ENCODE assay signal across 19 mouse cellular contexts in genomic region chr10:82685440-82685839, GRCm38 (mm10). TPM values are rescaled to one million over a fixed set of nuclear protein-coding genes. Genes with fewer than 3 reads are reported as not detected.
A peak's percentile ranks its signal among the peaks of the same experiment; 100 is the strongest.
DNase-seq lines count a peak whose midpoint lies in the region; ATAC-seq and TF ChIP-seq lines count a peak whose summit lies in the region.
"Had no signal": no experiment of that assay in that cellular context is flagged by ENCODE, and none has a peak within 500 bp of the region (broad histone marks: within the 10 kb centered on the region; RNA-seq: fewer than 3 reads in every experiment).

No protein-coding gene starts in this region.

- H3K9me3 ChIP-seq in G1E (replicated peaks) = peaks cover 7% of the 10 kb centered on the region
- no peaks in the 10 kb centered on the region for H3K9me3 ChIP-seq in MEL (replicated peaks; ENCODE audit: insufficient read depth, low read length)
- no peaks in the 10 kb centered on the region for H3K9me3 ChIP-seq in liver, embryonic 12.5 days (replicated peaks)
- no peaks in the 10 kb centered on the region for H3K9me3 ChIP-seq in liver, embryonic 16.5 days (replicated peaks; ENCODE audit: control insufficient read depth, low read length)
- H3K9me3 ChIP-seq: embryonic facial prominence, embryonic 12.5 days; forebrain, embryonic 13.5 days; heart, embryonic 10.5 days; hindbrain, embryonic 13.5 days had no signal

- H3K4me2 ChIP-seq in liver, embryonic 12.5 days = no peak overlapping the region
- no peak overlapping the region for H3K4me2 ChIP-seq in liver, embryonic 16.5 days (ENCODE audit: low read depth, low read length)
- H3K4me2 ChIP-seq: embryonic facial prominence, embryonic 12.5 days; forebrain, embryonic 13.5 days; hindbrain, embryonic 13.5 days had no signal

- H3K4me1 ChIP-seq in G1E (ENCODE audit: insufficient read depth, low read depth, low read length) (peaks cover 24% of the 10 kb centered on the region), MEL (ENCODE audit: control insufficient read depth in 1 of 2, insufficient read depth in 2 of 2, low read length in 2 of 2) (peaks cover 0 to 10% of the 10 kb centered on the region in 2 experiments; a peak in 1 of 4 replicates)
- peaks cover 10% of the 10 kb centered on the region for H3K4me1 ChIP-seq in liver, embryonic 12.5 days
- H3K4me1 ChIP-seq in liver, embryonic 16.5 days (ENCODE audit: control insufficient read depth, low read depth, low read length) = no peaks in the 10 kb centered on the region

- TF ChIP-seq RAD21 in MEL (IDR thresholded peaks at IDR 0.05; ENCODE audit: low read depth, low read length) = no peak

- H3K4me3 ChIP-seq in G1E (ENCODE audit: low read depth, low read length) (no peak overlapping the region), MEL (ENCODE audit: control insufficient read depth in 1 of 2, insufficient read depth in 1 of 2, low read depth in 2 of 2, low read length in 2 of 2) (no peak overlapping the region)
- H3K4me3 ChIP-seq in liver, embryonic 12.5 days = no peak overlapping the region
- H3K4me3 ChIP-seq in liver, embryonic 16.5 days (ENCODE audit: low read depth, low read length) = no peak overlapping the region
- H3K4me3 ChIP-seq: embryonic facial prominence, embryonic 12.5 days; forebrain, embryonic 13.5 days; heart, embryonic 10.5 days; hindbrain, embryonic 13.5 days had no signal

- TF ChIP-seq CTCF in G1E (IDR thresholded peaks at IDR 0.05; ENCODE audit: low read depth, low read length) (no peak), MEL (IDR thresholded peaks at IDR 0.05 in 2 of 3, conservative IDR thresholded peaks at IDR 0.05 in 1 of 3; ENCODE audit: control insufficient read depth in 1 of 3, insufficient read depth in 1 of 3, low read depth in 2 of 3, low read length in 3 of 3, poor library complexity in 1 of 3, severe bottlenecking in 1 of 3) (no peak)

- H3K27me3 ChIP-seq in G1E (ENCODE audit: insufficient read depth, low read length) (peaks cover 2% of the 10 kb centered on the region; the same call in 1 of the 2 replicates), MEL (ENCODE audit: control insufficient read depth in 1 of 2, insufficient read depth in 2 of 2, low read length in 2 of 2) (no peaks in the 10 kb centered on the region)
- H3K27me3 ChIP-seq in liver, embryonic 12.5 days (replicated peaks) = peaks cover 12% of the 10 kb centered on the region
- H3K27me3 ChIP-seq in liver, embryonic 16.5 days (ENCODE audit: control insufficient read depth, insufficient read depth, low read depth, low read length) = peaks cover 4% of the 10 kb centered on the region; the same call in 1 of the 2 replicates
- H3K27me3 ChIP-seq: embryonic facial prominence, embryonic 12.5 days; forebrain, embryonic 13.5 days had no signal

- no peak overlapping the region for H3K9ac ChIP-seq in MEL (ENCODE audit: control insufficient read depth, low read depth, low read length, poor library complexity, severe bottlenecking)
- no peak overlapping the region for H3K9ac ChIP-seq in liver, embryonic 12.5 days
- no peak overlapping the region for H3K9ac ChIP-seq in liver, embryonic 16.5 days (ENCODE audit: low read depth, low read length)
- H3K9ac ChIP-seq: embryonic facial prominence, embryonic 12.5 days; forebrain, embryonic 13.5 days; hindbrain, embryonic 13.5 days had no signal

- TF ChIP-seq POLR2A in MEL (IDR thresholded peaks at IDR 0.05; ENCODE audit: control insufficient read depth in 1 of 2, insufficient read depth in 1 of 2, low read depth in 1 of 2, low read length in 2 of 2, poor library complexity in 1 of 2) = no peak

- peak overlapping the region; percentile 73 for H3K27ac ChIP-seq in MEL (ENCODE audit: control insufficient read depth, low read depth, low read length)
- no peak overlapping the region for H3K27ac ChIP-seq in liver, embryonic 12.5 days
- 0 out of 2 replicates have a peak overlapping the region, but pooled peaks have one; percentile 10 for H3K27ac ChIP-seq in liver, embryonic 16.5 days (ENCODE audit: low read length)
- H3K27ac ChIP-seq: embryonic facial prominence, embryonic 12.5 days; forebrain, embryonic 13.5 days; heart, embryonic 10.5 days; hindbrain, embryonic 13.5 days had no signal

- H3K36me3 ChIP-seq in G1E (replicated peaks) (no peaks in the 10 kb centered on the region), MEL (ENCODE audit: control insufficient read depth in 1 of 2, insufficient read depth in 2 of 2, low read length in 2 of 2) (no peaks in the 10 kb centered on the region)
- no peaks in the 10 kb centered on the region for H3K36me3 ChIP-seq in liver, embryonic 12.5 days
- H3K36me3 ChIP-seq in liver, embryonic 16.5 days (ENCODE audit: control insufficient read depth, insufficient read depth) = no peaks in the 10 kb centered on the region
- H3K36me3 ChIP-seq: embryonic facial prominence, embryonic 12.5 days; heart, embryonic 10.5 days; hindbrain, embryonic 13.5 days had no signal

- H3K79me2 ChIP-seq in MEL (ENCODE audit: control insufficient read depth, insufficient read depth, low read length, poor library complexity) = no peaks in the 10 kb centered on the region

- DNase-seq in G1E (ENCODE audit: low spot score) (no peak), MEL (ENCODE audit: low read depth, low spot score) (peak; percentile 84)
- no peak for DNase-seq in right cerebral cortex, adult 18-20 months
- DNase-seq in left cerebral cortex, postnatal 14 days (ENCODE audit: low spot score in 2 of 2) = no peak
- DNase-seq in right cerebral cortex, adult 2 months (ENCODE audit: low spot score in 2 of 2) = no peak
- no peak for DNase-seq in right cerebral cortex, postnatal 36 days (ENCODE audit: low spot score in 2 of 2)
- DNase-seq: adrenal gland, postnatal 10 days; cerebellum, adult 11 months; cerebellum, adult 8-10 months; cerebellum, postnatal 14 days; gastrocnemius, postnatal 36 days; heart, adult 18-20 months; heart, postnatal 10 days had no signal

- TF ChIP-seq EP300 in MEL (IDR thresholded peaks at IDR 0.05; ENCODE audit: low read depth in 1 of 2, low read length in 2 of 2) = peak; percentile 53 to 71

- 29% methylated on average over 2 of the region's 2 CpGs for WGBS in liver, embryonic 12.5 days (ENCODE audit: insufficient replicate concordance)
- WGBS in liver, embryonic 16.5 days (ENCODE audit: insufficient replicate concordance) = 24% methylated on average over 2 of the region's 2 CpGs

- peak; percentile 96 for ATAC-seq in G1E (ENCODE audit: extremely low read depth, insufficient number of reproducible peaks, low FRiP score, poor library complexity, severe bottlenecking)
- ATAC-seq in liver, embryonic 12.5 days = peak; percentile 86
- ATAC-seq in liver, embryonic 16.5 days (ENCODE audit: low read depth) = peak; percentile 85
- ATAC-seq: forebrain, embryonic 13.5 days had no signal

- intact Hi-C loops in left cerebral cortex, postnatal 14 days (cut with DNase I) = no loop called here

TF ChIP-seq in MEL, 35 proteins besides CTCF, POLR2A, EP300 and RAD21 (continues in another document):
- TF ChIP-seq NELFE (IDR thresholded peaks at IDR 0.05; ENCODE audit: low read depth, low read length) (no peak), BHLHE40 (IDR thresholded peaks at IDR 0.05; ENCODE audit: borderline replicate concordance, low read depth, low read length) (peak; percentile 53; the same call in 1 of the 2 replicates), ZKSCAN1 (IDR thresholded peaks at IDR 0.05; ENCODE audit: low read depth, low read length) (no peak), GATA1 (IDR thresholded peaks at IDR 0.05; ENCODE audit: low read depth, low read length) (peak; percentile 83), E2F4 (IDR thresholded peaks at IDR 0.05; ENCODE audit: borderline replicate concordance, low read depth, low read length) (no peak), MAZ (IDR thresholded peaks at IDR 0.05; ENCODE audit: low read depth, low read length) (no peak), TAL1 (IDR thresholded peaks at IDR 0.05; ENCODE audit: low read length) (peak; percentile 81), MAX (IDR thresholded peaks at IDR 0.05; ENCODE audit: low read length) (no peak), ETS1 (IDR thresholded peaks at IDR 0.05; ENCODE audit: low read depth, low read length) (peak; percentile 64; the same call in 1 of the 2 replicates), TBP (IDR thresholded peaks at IDR 0.05; ENCODE audit: low read depth, low read length) (no peak), USF1 (IDR thresholded peaks at IDR 0.05; ENCODE audit: low read depth, low read length) (no peak), ZC3H11A (IDR thresholded peaks at IDR 0.05; ENCODE audit: low read depth, low read length) (no peak)

RNA-seq across cellular contexts. Expression of gene Glt8d2, which starts 5.0 kb away (rescaled TPM):
- 0.29 TPM in 1 of 2 replicates, not detected in the other for total RNA-seq in G1E (2014; fragmentation: Nextera tagmentation)
- total RNA-seq in G1E (2017) = 0.33 and 0.41 TPM in 2 replicates
- not detected in 2 replicates for polyA plus RNA-seq in G1E (2012)
- 0.15 and 0.23 TPM in 2 replicates for total RNA-seq in MEL (2012; rRNA removed)
- polyA plus RNA-seq in MEL (2012; ENCODE audit: insufficient read depth in 1 of 2, insufficient read length in 2 of 2, low read depth in 1 of 2, low replicate concordance in 2 of 2, missing spikeins in 1 of 2) = under 1 TPM in 1 of 2 experiments, not detected in 1; 0.54 TPM
- polyA plus RNA-seq in liver, embryonic 12.5 days (2016; fragmentation: Nextera tagmentation; extraction: Ambion mirVana) = 0.44 and 0.74 TPM in 2 replicates
- polyA plus RNA-seq in liver, embryonic 16.5 days (2015; fragmentation: Nextera tagmentation; extraction: Ambion mirVana) = 0.61 and 0.64 TPM in 2 replicates
- 1 to 10 TPM; 9.1 to 9.4 TPM for total RNA-seq in left cerebral cortex, postnatal 14 days (2021)

RNA-seq across cellular contexts. Expression of gene Hcfc2, which starts 10.5 kb away (rescaled TPM):
- total RNA-seq in G1E (2014; fragmentation: Nextera tagmentation) = 42.0 and 48.3 TPM in 2 replicates
- 75.2 and 79.4 TPM in 2 replicates for total RNA-seq in G1E (2017)
- 3.6 and 4.4 TPM in 2 replicates for polyA plus RNA-seq in G1E (2012)
- 21.0 and 22.9 TPM in 2 replicates for total RNA-seq in MEL (2012; rRNA removed)
- 10 to 100 TPM in 1 of 2 experiments, not detected in 1; 20.9 TPM for polyA plus RNA-seq in MEL (2012; ENCODE audit: insufficient read depth in 1 of 2, insufficient read length in 2 of 2, low read depth in 1 of 2, low replicate concordance in 2 of 2, missing spikeins in 1 of 2)
- polyA plus RNA-seq in liver, embryonic 12.5 days (2016; fragmentation: Nextera tagmentation; extraction: Ambion mirVana) = 18.1 and 20.2 TPM in 2 replicates
- 13.6 and 13.9 TPM in 2 replicates for polyA plus RNA-seq in liver, embryonic 16.5 days (2015; fragmentation: Nextera tagmentation; extraction: Ambion mirVana)
- 10 to 100 TPM; 33.0 to 36.3 TPM for total RNA-seq in left cerebral cortex, postnatal 14 days (2021)

RNA-seq across cellular contexts. Expression of gene Tdg, which starts 55.8 kb away (rescaled TPM):
- total RNA-seq in G1E (2014; fragmentation: Nextera tagmentation) = 40.9 and 62.2 TPM in 2 replicates
- 15.7 and 18.8 TPM in 2 replicates for total RNA-seq in G1E (2017)
- polyA plus RNA-seq in G1E (2012) = 16.7 and 16.9 TPM in 2 replicates
- 27.6 and 30.0 TPM in 2 replicates for total RNA-seq in MEL (2012; rRNA removed)
- 10 to 100 TPM in 1 of 2 experiments, not detected in 1; 79.1 TPM for polyA plus RNA-seq in MEL (2012; ENCODE audit: insufficient read depth in 1 of 2, insufficient read length in 2 of 2, low read depth in 1 of 2, low replicate concordance in 2 of 2, missing spikeins in 1 of 2)
- 74.1 and 79.9 TPM in 2 replicates for polyA plus RNA-seq in liver, embryonic 12.5 days (2016; fragmentation: Nextera tagmentation; extraction: Ambion mirVana)
- polyA plus RNA-seq in liver, embryonic 16.5 days (2015; fragmentation: Nextera tagmentation; extraction: Ambion mirVana) = 27.5 and 31.5 TPM in 2 replicates
- 10 to 100 TPM; 72.6 to 75.1 TPM for total RNA-seq in left cerebral cortex, postnatal 14 days (2021)
